Mouse (Mus musculus) midbrain, embryonic 12.5 days (tissue): Measurements from ENCODE around the gene Nectin4. TPM values are rescaled to one million over a fixed set of nuclear protein-coding genes. Genes with fewer than 3 reads are reported as not detected.

Experiments used
- ATAC-seq: fragments of 200-750 bp; cut with Nextera tagmentation; 2 replicates; pipeline ENCODE4 v1.8.0; 2017; ENCODE audit warnings: low read depth, moderate TSS enrichment, moderate library complexity; ENCODE audit not compliant: low FRiP score
- H3K27ac ChIP-seq: fragments of 300-500 bp; sonication (generic); replicated peaks from 2 replicates; pipeline ENCODE4 v1.5.1; 2016; ENCODE audit warnings: mild to moderate bottlenecking
- H3K27me3 ChIP-seq: fragments of 300-500 bp; sonication (generic); 2 replicates; pipeline ENCODE4 v1.6.1; 2016; ENCODE audit warnings: mild to moderate bottlenecking
- H3K36me3 ChIP-seq: fragments of 300-500 bp; sonication (generic); 2 replicates; pipeline ENCODE4 v1.6.1; 2016
- H3K4me1 ChIP-seq: fragments of 300-500 bp; sonication (generic); 2 replicates; pipeline ENCODE4 v1.6.1; 2016
- H3K4me2 ChIP-seq: fragments of 300-500 bp; sonication (generic); replicated peaks from 2 replicates; pipeline ENCODE4 v1.6.1; 2016; ENCODE audit warnings: mild to moderate bottlenecking, moderate library complexity
- H3K4me3 ChIP-seq: fragments of 300-500 bp; sonication (generic); 2 replicates; pipeline ENCODE4 v1.5.1; 2016; ENCODE audit warnings: mild to moderate bottlenecking
- H3K9ac ChIP-seq: fragments of 300-500 bp; sonication (generic); replicated peaks from 2 replicates; pipeline ENCODE4 v1.6.1; 2016; ENCODE audit warnings: mild to moderate bottlenecking, moderate library complexity
- H3K9me3 ChIP-seq: fragments of 300-500 bp; sonication (generic); 2 replicates; pipeline ENCODE4 v1.6.1; 2016; ENCODE audit warnings: mild to moderate bottlenecking
- WGBS: fragments of 180-500 bp; shearing (Covaris S2); methylation state at CpG from one replicate; pipeline ENCODE4 v1.1.7; 2016; 5-methylcytosine and 5-hydroxymethylcytosine counted together
- polyA plus RNA-seq: library from polyadenylated mRNA; unstranded; fragments of >200 nt; fragmentation: Nextera tagmentation; extraction: Ambion mirVana; gene quantifications from 2 replicates; pipeline ENCODE4 v1.2.1, GENCODE M21; 2016

Gene Nectin4
- polyA plus RNA-seq, 1 experiment from 2014 or later, result 1.4 TPM

DNA sequence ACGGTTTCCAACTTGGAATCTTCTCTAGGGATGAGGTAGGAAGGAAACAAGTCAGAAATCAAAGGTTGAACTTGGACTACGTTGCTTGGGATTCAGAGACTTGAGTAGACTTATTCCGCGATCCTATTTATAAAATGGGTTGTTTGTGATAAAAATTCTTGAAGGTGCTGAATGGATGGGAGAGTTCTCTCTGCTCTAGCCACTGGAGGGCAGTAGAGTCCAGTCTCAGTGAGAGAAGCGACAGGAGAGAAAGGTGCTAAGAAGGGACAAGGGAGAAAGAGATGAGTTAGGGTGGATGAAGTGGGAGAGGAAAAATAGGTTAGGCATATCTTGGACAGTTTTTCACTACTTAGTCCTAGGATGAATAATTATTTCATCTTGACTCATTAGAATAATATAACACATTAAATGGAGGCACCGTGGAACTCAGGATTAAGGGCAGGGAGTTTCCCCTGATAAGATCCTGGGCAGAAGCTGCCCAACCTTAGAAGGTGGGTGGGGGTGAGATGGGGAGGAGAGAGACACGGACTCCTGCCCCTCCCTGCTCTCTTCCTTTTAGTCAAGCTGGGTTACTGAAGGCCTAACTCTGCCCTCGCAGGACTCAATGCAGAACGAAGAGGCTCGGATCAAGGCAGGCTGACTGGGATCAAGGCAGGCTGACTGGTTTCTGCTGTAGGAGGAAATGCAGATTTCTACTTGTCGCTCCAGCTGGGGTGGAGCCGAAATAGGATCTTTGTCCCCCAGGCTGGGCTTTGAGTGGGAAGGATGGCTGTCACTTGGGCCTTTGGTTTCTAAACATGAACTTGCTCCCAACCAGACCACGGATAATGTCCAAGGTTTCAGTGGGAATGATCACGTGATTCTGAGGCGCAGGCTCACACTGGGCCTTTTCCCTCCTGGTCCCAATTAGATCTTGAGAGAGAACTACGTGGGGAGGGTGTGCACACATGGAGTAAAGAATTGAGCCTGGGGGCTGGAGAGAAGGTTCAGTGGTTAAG, 8.5 kb upstream of the Nectin4 start:
- Histone ChIP-seq H3K4me1 (peaks cover 14% of the 10 kb centered on the region), H3K9ac (peak overlapping the region; percentile 61), H3K27ac (peak overlapping the region; percentile 63), H3K9me3 (no peaks in the 10 kb centered on the region), H3K4me2 (peak overlapping the region; percentile 76), H3K36me3 (peaks cover 19% of the 10 kb centered on the region; the same call in 1 of the 2 replicates), H3K27me3 (no peaks in the 10 kb centered on the region), H3K4me3 (peak overlapping the region; percentile 47)
- 32% methylated on average over 16 of the region's 16 CpGs for WGBS
- peak; percentile 42 for ATAC-seq

GRCm38 (mm10) chr1:171365934-171366333, 4.0 kb upstream of the Nectin4 start:
- Histone ChIP-seq H3K36me3 (no peaks in the 10 kb centered on the region), H3K27me3 (peaks cover 10% of the 10 kb centered on the region; the same call in 1 of the 2 replicates), H3K4me1 (peaks cover 3% of the 10 kb centered on the region; the same call in 1 of the 2 replicates), H3K4me3 (no peak overlapping the region), H3K27ac (no peak overlapping the region), H3K4me2 (no peak overlapping the region), H3K9ac (no peak overlapping the region), H3K9me3 (no peaks in the 10 kb centered on the region)
- no peak for ATAC-seq
- WGBS, result 67% methylated on average over 7 of the region's 7 CpGs

- Histone ChIP-seq H3K4me3 (no peak overlapping the region), H3K27me3 (peaks cover 23% of the 10 kb centered on the region), H3K27ac (no peak overlapping the region), H3K9me3 (no peaks in the 10 kb centered on the region), H3K36me3 (no peaks in the 10 kb centered on the region), H3K9ac (no peak overlapping the region), H3K4me2 (no peak overlapping the region), H3K4me1 (peaks cover 5% of the 10 kb centered on the region)
- WGBS, result 45% methylated on average over 3 of the region's 3 CpGs
- ATAC-seq, result no peak
These were observed 3.0 kb downstream of the Nectin4 start for GRCm38 (mm10) chr1:171372880-171373279.

DNA sequence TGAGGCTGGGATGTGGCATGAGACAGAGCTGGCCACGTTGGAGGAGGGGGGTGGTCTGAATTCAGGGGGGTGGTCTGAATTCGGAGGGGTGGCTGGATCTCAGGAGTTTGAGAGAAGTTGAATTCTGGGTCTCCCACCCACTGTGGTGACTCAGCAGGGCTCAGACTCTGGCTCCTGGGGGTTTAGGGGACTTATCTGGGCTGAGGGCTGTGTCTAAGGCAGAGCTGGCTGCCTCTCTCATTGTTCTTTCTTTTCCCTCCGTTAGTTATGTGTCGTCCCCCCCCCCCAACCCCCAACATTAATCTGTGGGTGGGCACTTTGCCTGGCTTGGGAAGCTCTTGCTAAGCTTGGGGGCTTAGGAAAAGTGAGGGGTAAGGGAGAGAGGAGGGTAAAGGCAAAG, 4.0 kb downstream of the Nectin4 start:
- Histone ChIP-seq H3K36me3 (no peaks in the 10 kb centered on the region), H3K27ac (no peak overlapping the region), H3K4me1 (peaks cover 5% of the 10 kb centered on the region), H3K9me3 (no peaks in the 10 kb centered on the region), H3K4me2 (no peak overlapping the region), H3K4me3 (no peak overlapping the region), H3K27me3 (peaks cover 32% of the 10 kb centered on the region), H3K9ac (no peak overlapping the region)
- 0% methylated on average over 4 of the region's 4 CpGs for WGBS
- no peak for ATAC-seq

DNA sequence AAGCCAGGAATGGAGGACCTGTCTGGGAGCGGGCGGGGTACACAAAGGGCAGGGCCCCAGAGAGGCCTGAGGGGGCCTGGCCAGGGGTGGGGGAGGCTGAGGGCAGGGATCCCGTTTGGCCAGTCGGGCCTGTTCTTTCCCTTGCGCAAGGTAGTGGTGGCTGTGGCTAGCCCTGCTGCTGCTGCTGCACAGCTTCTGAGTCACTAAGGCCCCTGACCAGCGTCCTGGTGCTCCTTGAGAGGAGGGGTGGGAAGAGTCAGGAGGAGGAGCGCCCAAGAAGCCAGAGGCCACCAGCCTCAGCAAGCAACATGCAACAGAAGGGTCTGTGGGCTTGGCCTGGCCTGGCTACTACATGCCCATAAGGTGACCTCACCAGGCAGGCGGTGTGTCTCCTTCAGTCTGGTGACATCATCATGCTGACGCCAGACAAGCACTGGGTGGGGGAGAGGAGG, 5.8 kb downstream of the Nectin4 start:
- no peak overlapping the region for H3K27ac ChIP-seq
- no peaks in the 10 kb centered on the region for H3K9me3 ChIP-seq
- H3K36me3 ChIP-seq, result no peaks in the 10 kb centered on the region
- peaks cover 37% of the 10 kb centered on the region for H3K27me3 ChIP-seq
- no peak overlapping the region for H3K4me3 ChIP-seq
- H3K9ac ChIP-seq, result no peak overlapping the region
- ATAC-seq, result no peak
- no peak overlapping the region for H3K4me2 ChIP-seq
- H3K4me1 ChIP-seq, result peaks cover 16% of the 10 kb centered on the region
- 38% methylated on average over 8 of the region's 9 CpGs for WGBS

DNA sequence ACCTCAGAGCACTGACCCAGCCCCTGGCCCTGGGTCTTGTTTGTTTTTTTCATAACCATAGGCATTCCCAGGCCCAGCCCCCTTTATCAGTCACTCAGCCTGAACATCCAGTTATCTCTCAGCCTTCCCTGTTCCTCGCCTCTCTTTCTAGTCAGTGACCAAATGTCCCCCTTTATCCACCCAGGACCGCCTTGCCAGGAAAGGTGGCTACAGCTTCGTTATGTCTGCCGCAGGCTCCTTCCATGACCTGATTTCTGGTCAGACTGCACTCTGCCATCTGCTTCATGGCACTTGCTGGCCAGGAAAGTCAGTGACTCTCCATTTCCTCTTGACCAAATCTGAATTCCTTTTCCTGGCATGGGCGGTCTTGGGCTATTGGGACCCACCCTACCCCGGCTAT, 8.4 kb downstream of the Nectin4 start:
- Histone ChIP-seq H3K27ac (no peak overlapping the region), H3K9me3 (no peaks in the 10 kb centered on the region)
- 89% methylated on average over 6 of the region's 6 CpGs for WGBS

DNA sequence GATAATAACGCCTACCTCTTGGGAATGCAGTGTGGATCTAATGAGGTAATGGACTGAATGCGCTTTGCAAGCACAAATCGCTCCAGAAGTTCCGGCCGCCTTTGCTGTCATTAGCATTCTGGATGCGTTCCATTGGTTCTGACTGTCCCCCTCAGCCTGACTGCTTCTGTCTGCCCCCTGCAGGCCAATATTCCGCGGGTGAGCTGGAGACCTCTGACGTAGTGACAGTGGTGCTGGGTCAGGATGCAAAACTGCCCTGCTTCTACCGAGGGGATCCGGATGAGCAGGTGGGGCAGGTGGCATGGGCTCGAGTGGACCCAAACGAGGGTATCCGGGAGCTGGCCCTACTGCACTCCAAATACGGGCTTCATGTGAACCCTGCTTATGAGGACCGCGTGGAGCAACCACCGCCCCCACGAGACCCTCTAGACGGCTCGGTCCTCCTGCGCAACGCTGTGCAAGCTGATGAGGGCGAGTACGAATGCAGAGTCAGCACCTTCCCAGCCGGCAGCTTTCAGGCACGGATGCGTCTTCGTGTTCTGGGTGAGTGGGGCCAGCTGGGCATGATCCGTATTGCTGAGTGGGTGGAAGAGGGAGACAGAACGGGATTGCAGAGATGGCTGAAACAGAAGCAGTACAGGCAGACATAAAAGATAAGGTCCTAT, 10.2 kb downstream of the Nectin4 start:
- 2% methylated on average over 31 of the region's 31 CpGs for WGBS
- peak overlapping the region; percentile 29; the same call in 1 of the 2 replicates for H3K9ac ChIP-seq
- H3K9me3 ChIP-seq, result no peaks in the 10 kb centered on the region
- peak overlapping the region; percentile 50 for H3K4me2 ChIP-seq
- peaks cover 11% of the 10 kb centered on the region for H3K4me1 ChIP-seq
- H3K27ac ChIP-seq, result no peak overlapping the region
- H3K36me3 ChIP-seq, result no peaks in the 10 kb centered on the region
- peak overlapping the region; percentile 31 for H3K4me3 ChIP-seq
- peak; percentile 85 for ATAC-seq
- H3K27me3 ChIP-seq, result peaks cover 43% of the 10 kb centered on the region

More for the DNA sequence above, 8.4 kb downstream of the Nectin4 start:
- H3K27me3 ChIP-seq, result peaks cover 39% of the 10 kb centered on the region
- no peak overlapping the region for H3K9ac ChIP-seq
- H3K4me2 ChIP-seq, result no peak overlapping the region
- peaks cover 16% of the 10 kb centered on the region for H3K4me1 ChIP-seq
- H3K36me3 ChIP-seq, result no peaks in the 10 kb centered on the region
- H3K4me3 ChIP-seq, result no peak overlapping the region
- no peak for ATAC-seq

DNA sequence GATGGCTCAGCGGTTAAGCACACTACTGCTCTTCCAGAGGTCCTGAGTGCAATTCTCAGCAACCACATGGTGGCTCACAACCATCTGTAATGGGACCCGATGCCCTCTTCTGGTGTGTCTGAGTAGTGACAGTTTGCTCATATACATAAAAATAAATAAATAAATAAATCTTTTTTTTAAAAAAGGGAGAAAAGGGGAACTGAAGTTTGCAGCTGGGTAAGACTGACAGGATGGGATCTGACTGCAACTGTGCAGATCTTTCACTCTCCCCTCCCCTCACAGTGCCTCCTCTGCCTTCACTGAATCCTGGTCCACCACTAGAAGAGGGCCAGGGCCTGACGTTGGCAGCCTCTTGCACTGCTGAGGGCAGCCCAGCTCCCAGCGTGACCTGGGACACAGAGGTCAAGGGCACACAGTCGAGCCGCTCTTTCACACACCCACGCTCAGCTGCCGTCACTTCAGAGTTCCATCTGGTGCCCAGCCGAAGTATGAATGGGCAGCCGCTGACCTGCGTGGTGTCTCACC, 12.3 kb downstream of the Nectin4 start:
- no peak for ATAC-seq
- no peak overlapping the region for H3K9ac ChIP-seq
- no peak overlapping the region for H3K4me3 ChIP-seq
- no peaks in the 10 kb centered on the region for H3K9me3 ChIP-seq
- H3K4me1 ChIP-seq, result peaks cover 11% of the 10 kb centered on the region
- H3K27ac ChIP-seq, result no peak overlapping the region
- no peaks in the 10 kb centered on the region for H3K36me3 ChIP-seq
- H3K4me2 ChIP-seq, result no peak overlapping the region
- peaks cover 47% of the 10 kb centered on the region for H3K27me3 ChIP-seq
- 84% methylated on average over 11 of the region's 11 CpGs for WGBS

DNA sequence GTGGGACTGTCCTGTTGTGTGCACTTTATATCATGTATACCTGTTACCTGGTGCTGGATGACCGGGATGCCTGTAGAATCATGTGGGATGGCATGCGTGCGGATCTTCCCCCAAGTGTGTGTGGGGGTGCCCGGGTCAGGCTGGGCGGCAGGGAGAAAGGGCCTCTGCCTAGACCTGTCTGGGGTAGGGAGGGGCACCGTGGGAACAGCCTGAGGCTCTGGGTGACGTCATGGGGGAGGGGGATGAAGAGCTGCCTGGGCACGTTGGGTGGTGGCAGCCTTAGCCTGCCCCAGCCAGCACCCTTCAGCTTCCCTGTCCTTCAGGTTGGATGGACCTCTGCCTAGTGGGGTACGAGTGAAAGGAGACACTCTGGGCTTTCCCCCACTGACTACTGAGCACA, 14.5 kb downstream of the Nectin4 start:
- no peak for ATAC-seq
- Histone ChIP-seq H3K27me3 (peaks cover 33% of the 10 kb centered on the region), H3K4me1 (peaks cover 10% of the 10 kb centered on the region), H3K36me3 (no peaks in the 10 kb centered on the region), H3K9ac (no peak overlapping the region), H3K9me3 (no peaks in the 10 kb centered on the region), H3K4me3 (no peak overlapping the region), H3K27ac (no peak overlapping the region), H3K4me2 (no peak overlapping the region)
- 74% methylated on average over 9 of the region's 9 CpGs for WGBS

DNA sequence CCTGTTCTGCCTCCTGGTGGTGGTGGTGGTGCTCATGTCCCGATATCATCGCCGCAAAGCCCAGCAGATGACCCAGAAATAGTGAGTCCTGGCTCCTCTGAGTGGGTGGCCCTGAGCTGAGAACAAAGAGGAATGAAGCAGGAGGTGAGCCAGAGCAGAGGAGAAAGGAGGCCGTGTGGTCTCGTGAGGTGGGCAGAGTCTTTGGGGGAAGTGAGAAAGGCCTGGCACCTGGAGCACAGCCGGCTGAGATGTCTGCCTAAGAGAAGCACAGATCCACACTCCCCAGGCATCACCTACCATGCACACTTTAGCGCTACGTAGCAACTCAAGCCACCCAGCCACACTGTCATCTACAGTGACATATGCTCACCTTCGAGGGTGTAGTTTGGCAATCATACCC, 15.3 kb downstream of the Nectin4 start:
- no peaks in the 10 kb centered on the region for H3K36me3 ChIP-seq
- H3K4me2 ChIP-seq, result no peak overlapping the region
- H3K9me3 ChIP-seq, result no peaks in the 10 kb centered on the region
- no peak for ATAC-seq
- no peak overlapping the region for H3K4me3 ChIP-seq
- H3K27ac ChIP-seq, result no peak overlapping the region
- H3K27me3 ChIP-seq, result peaks cover 25% of the 10 kb centered on the region
- H3K4me1 ChIP-seq, result peaks cover 1% of the 10 kb centered on the region; the same call in 1 of the 2 replicates
- 66% methylated on average over 9 of the region's 9 CpGs for WGBS
- H3K9ac ChIP-seq, result no peak overlapping the region

DNA sequence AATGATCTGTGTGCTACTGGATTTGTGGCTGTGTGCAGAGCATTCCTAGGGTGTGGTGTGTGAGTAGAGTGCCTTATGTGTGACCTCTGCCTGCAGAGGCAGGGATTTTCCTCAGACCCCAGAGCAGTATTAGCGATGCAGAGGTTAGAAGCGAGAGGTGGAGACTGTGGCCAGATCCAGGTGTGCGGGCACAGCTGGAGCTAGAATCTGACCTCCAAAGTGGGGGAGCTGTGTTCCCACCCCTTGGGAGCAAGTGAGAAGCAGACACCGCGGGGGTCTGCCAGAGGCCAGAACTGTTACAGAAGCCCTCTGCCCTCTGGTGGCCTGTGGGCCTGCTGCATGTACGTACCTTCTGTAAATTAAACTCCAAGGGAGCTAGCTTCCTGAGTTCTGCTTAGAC, 17.2 kb downstream of the Nectin4 start:
- Histone ChIP-seq H3K27ac (no peak overlapping the region), H3K9me3 (no peaks in the 10 kb centered on the region), H3K4me1 (no peaks in the 10 kb centered on the region), H3K36me3 (no peaks in the 10 kb centered on the region), H3K4me3 (no peak overlapping the region), H3K27me3 (peaks cover 11% of the 10 kb centered on the region), H3K4me2 (no peak overlapping the region), H3K9ac (no peak overlapping the region)
- 22% methylated on average over 6 of the region's 6 CpGs for WGBS
- no peak for ATAC-seq
